Mouse (Mus musculus) liver, embryonic 12.5 days (tissue): ENCODE results near the gene Ccer2. TPM values are rescaled to one million over a fixed set of nuclear protein-coding genes. Genes with fewer than 3 reads are reported as not detected.

Experiments
- ATAC-seq: fragments of 200-750 bp; cut with Nextera tagmentation; 2 replicates; pipeline ENCODE4 v1.8.0; 2017; ENCODE audit warnings: moderate number of reproducible peaks, mild to moderate bottlenecking, moderate library complexity
- H3K27ac ChIP-seq: fragments of 300-500 bp; sonication (generic); 2 replicates; pipeline ENCODE4 v1.5.1; 2016; ENCODE audit warnings: mild to moderate bottlenecking
- H3K27me3 ChIP-seq: fragments of 300-500 bp; sonication (generic); replicated peaks from 2 replicates; pipeline ENCODE4 v1.6.1; 2016; ENCODE audit warnings: mild to moderate bottlenecking, moderate library complexity
- H3K36me3 ChIP-seq: fragments of 300-500 bp; sonication (generic); 2 replicates; pipeline ENCODE4 v1.6.1; 2016; ENCODE audit warnings: mild to moderate bottlenecking, moderate library complexity
- H3K4me1 ChIP-seq: fragments of 300-500 bp; sonication (generic); 2 replicates; pipeline ENCODE4 v1.6.1; 2016
- H3K4me2 ChIP-seq: fragments of 300-500 bp; sonication (generic); 2 replicates; pipeline ENCODE4 v1.6.1; 2016; ENCODE audit warnings: mild to moderate bottlenecking, moderate library complexity
- H3K4me3 ChIP-seq: fragments of 300-500 bp; sonication (generic); 2 replicates; pipeline ENCODE4 v1.5.1; 2016; ENCODE audit warnings: mild to moderate bottlenecking, moderate library complexity
- H3K9ac ChIP-seq: fragments of 300-500 bp; sonication (generic); 2 replicates; pipeline ENCODE4 v1.6.1; 2016; ENCODE audit warnings: mild to moderate bottlenecking, moderate library complexity
- H3K9me3 ChIP-seq: fragments of 300-500 bp; sonication (generic); replicated peaks from 2 replicates; pipeline ENCODE4 v1.6.1; 2016; ENCODE audit warnings: mild to moderate bottlenecking, moderate library complexity
- WGBS: fragments of 180-500 bp; shearing (Covaris S2); methylation state at CpG from one replicate; pipeline ENCODE4 v1.1.7; 2016; ENCODE audit not compliant: insufficient replicate concordance; 5-methylcytosine and 5-hydroxymethylcytosine counted together
- polyA plus RNA-seq: library from polyadenylated mRNA; unstranded; fragments of >200 nt; fragmentation: Nextera tagmentation; extraction: Ambion mirVana; gene quantifications from 2 replicates; pipeline ENCODE4 v1.2.1, GENCODE M21; 2016

Ccer2 gene
- polyA plus RNA-seq = not detected in 2 replicates

- no peak within 1 kb of the TSS for H3K27ac ChIP-seq
- H3K4me3 ChIP-seq = no peak within 1 kb of the TSS
- H3K4me1 ChIP-seq = peaks cover 4% of the 10 kb centered on the region
- 0 out of 2 replicates have a peak within 1 kb of the TSS, but pooled peaks have one; percentile 6 for H3K4me2 ChIP-seq
- no peaks in the 10 kb centered on the region for H3K9me3 ChIP-seq
- peaks cover 54% of the 10 kb centered on the region for H3K36me3 ChIP-seq
- H3K27me3 ChIP-seq = peaks cover 31% of the 10 kb centered on the region
- ATAC-seq = no peak
- 6% methylated on average over 17 of the region's 17 CpGs for WGBS
- H3K9ac ChIP-seq = no peak within 1 kb of the TSS
Measured at GRCm38 (mm10) chr7:28756079-28756478, at the start of gene Ccer2. Ccer2 (plus strand) TSS chr7:28756174.

GRCm38 (mm10) chr7:28709454-28709853, 46.5 kb upstream of the Ccer2 start:
- H3K4me3 ChIP-seq = no peak overlapping the region
- no peaks in the 10 kb centered on the region for H3K27me3 ChIP-seq
- H3K27ac ChIP-seq = no peak overlapping the region
- ATAC-seq = no peak
- H3K36me3 ChIP-seq = no peaks in the 10 kb centered on the region
- no peak overlapping the region for H3K4me2 ChIP-seq
- H3K4me1 ChIP-seq = no peaks in the 10 kb centered on the region
- H3K9me3 ChIP-seq = 0 out of 2 replicates have a peak, but pooled peaks cover 3% of the 10 kb centered on the region
- no peak overlapping the region for H3K9ac ChIP-seq

GRCm38 (mm10) chr7:28710962-28711361, 45.0 kb upstream of the Ccer2 start:
- H3K9me3 ChIP-seq = 0 out of 2 replicates have a peak, but pooled peaks cover 3% of the 10 kb centered on the region
- H3K36me3 ChIP-seq = no peaks in the 10 kb centered on the region
- no peak overlapping the region for H3K9ac ChIP-seq
- peaks cover 10% of the 10 kb centered on the region; the same call in 1 of the 2 replicates for H3K27me3 ChIP-seq
- whole genome bisulfite sequencing = 66% methylated on average over 3 of the region's 3 CpGs
- ATAC-seq = no peak
- H3K4me2 ChIP-seq = no peak overlapping the region
- no peak overlapping the region for H3K4me3 ChIP-seq
- H3K4me1 ChIP-seq = no peaks in the 10 kb centered on the region
- H3K27ac ChIP-seq = no peak overlapping the region

DNA sequence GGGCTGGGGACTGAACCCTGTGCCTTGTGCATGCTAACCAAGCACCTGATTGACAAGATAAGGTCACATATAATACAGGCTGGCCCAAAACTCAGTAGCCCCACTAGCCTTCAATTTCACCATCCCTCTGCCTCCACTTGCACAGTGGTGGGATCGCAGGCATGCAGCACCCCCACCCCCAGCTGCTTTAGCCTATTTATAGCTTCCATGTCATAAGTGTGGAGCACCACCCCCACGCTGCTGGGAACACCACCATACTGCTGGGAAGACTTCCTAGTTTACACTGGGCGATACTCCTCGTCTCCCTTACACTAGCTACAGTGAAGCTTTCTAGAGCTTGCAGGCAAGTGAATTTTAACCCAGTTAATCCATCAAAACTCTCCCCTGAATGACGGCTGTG, 41.3 kb upstream of the Ccer2 start:
- Histone ChIP-seq H3K4me2 (no peak overlapping the region), H3K9ac (no peak overlapping the region), H3K9me3 (no peaks in the 10 kb centered on the region), H3K4me1 (peaks cover 12% of the 10 kb centered on the region), H3K27me3 (peaks cover 17% of the 10 kb centered on the region; the same call in 1 of the 2 replicates), H3K4me3 (no peak overlapping the region), H3K27ac (no peak overlapping the region), H3K36me3 (no peaks in the 10 kb centered on the region)
- no peak for ATAC-seq
- WGBS = 62% methylated on average over 5 of the region's 5 CpGs

DNA sequence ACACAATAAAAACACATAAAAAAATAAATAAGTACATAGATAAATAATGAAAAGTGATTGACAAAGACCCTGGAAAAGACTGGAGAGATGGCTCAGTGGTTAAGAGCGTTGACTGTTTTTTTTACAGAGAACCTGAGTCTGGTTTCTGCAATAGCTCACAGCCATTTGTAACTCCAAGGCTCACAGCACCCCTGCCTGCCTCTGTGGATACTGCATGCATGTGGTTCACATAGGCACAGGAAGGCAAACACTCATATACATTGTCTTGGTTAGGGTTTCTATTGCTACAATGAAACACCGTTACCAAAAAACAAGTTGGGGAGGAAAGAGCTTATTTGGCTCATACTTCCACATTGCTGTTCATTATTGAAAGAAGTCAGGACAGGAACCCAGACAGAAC, 40.4 kb upstream of the Ccer2 start:
- H3K27ac ChIP-seq = no peak overlapping the region

GRCm38 (mm10) chr7:28716590-28717281, 39.2 kb upstream of the Ccer2 start, which contains the start of gene Fbxo17:
Fbxo17 (plus strand) TSS chr7:28716804.
- Histone ChIP-seq H3K9me3 (no peaks in the 10 kb centered on the region), H3K4me1 (peaks cover 12% of the 10 kb centered on the region), H3K4me3 (peak within 1 kb of the TSS; percentile 51), H3K36me3 (no peaks in the 10 kb centered on the region), H3K27me3 (peaks cover 17% of the 10 kb centered on the region; the same call in 1 of the 2 replicates), H3K4me2 (peak within 1 kb of the TSS; percentile 74), H3K27ac (no peak within 1 kb of the TSS), H3K9ac (peak within 1 kb of the TSS; percentile 57; the same call in 1 of the 2 replicates)
- ATAC-seq = peak; percentile 27; the same call in 1 of the 2 replicates
- WGBS = 5% methylated on average over 36 of the region's 36 CpGs

More for the DNA sequence above, 40.4 kb upstream of the Ccer2 start:
- Histone ChIP-seq H3K9ac (no peak overlapping the region), H3K9me3 (no peaks in the 10 kb centered on the region), H3K36me3 (no peaks in the 10 kb centered on the region), H3K4me1 (peaks cover 12% of the 10 kb centered on the region), H3K4me2 (no peak overlapping the region), H3K27me3 (peaks cover 17% of the 10 kb centered on the region; the same call in 1 of the 2 replicates), H3K4me3 (no peak overlapping the region)
- WGBS = 77% methylated on average over 2 of the region's 2 CpGs
- ATAC-seq = no peak

DNA sequence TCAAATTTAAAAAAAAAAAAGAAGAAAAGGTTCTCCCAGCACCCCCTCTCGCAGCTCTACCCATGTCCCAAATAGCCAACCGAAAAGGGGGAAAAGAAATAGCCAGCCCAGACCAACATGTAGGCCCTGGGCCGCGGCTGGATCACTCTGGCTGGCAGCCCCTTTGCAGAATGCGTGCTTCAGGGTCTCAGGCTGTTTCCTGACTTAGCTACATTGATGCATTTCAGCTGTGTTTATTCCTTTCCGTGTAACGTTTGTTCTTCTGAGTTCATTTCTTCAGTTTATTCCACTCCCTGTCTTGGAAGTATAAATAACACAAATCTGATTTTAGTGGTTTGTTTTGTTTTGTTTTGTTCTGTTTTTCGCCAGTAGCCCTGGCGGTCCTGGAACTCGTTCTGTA, 38.2 kb upstream of the Ccer2 start:
- peaks cover 17% of the 10 kb centered on the region; the same call in 1 of the 2 replicates for H3K27me3 ChIP-seq
- H3K4me3 ChIP-seq = no peak overlapping the region
- H3K27ac ChIP-seq = no peak overlapping the region
- peaks cover 12% of the 10 kb centered on the region for H3K4me1 ChIP-seq
- H3K36me3 ChIP-seq = no peaks in the 10 kb centered on the region
- WGBS = 65% methylated on average over 10 of the region's 10 CpGs
- no peaks in the 10 kb centered on the region for H3K9me3 ChIP-seq
- H3K4me2 ChIP-seq = no peak overlapping the region
- H3K9ac ChIP-seq = no peak overlapping the region
- ATAC-seq = no peak

DNA sequence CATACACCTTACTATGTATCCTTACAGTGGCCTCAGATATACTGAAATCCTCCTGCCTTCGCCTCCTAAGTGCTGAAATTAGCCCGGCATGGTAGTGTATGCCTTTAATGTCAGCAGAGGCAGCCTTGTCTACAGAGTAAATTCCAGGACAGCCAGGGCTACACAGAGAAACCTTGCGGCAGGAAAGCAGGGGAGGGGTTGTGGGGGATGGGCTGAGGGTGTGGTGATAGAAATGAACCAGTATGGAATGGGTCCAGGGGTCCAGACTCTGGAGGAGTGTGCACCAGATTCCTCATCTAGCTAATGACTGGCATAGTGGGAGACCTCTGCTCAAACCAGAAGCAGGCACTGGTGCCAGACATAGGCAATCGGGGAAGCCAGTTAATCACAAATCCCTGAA, 36.8 kb upstream of the Ccer2 start:
- H3K4me3 ChIP-seq = no peak overlapping the region
- peaks cover 17% of the 10 kb centered on the region; the same call in 1 of the 2 replicates for H3K27me3 ChIP-seq
- no peak overlapping the region for H3K9ac ChIP-seq
- ATAC-seq = no peak
- WGBS = 41% methylated on average over 4 of the region's 4 CpGs
- H3K4me2 ChIP-seq = no peak overlapping the region
- H3K9me3 ChIP-seq = peaks cover 1% of the 10 kb centered on the region
- H3K4me1 ChIP-seq = peaks cover 12% of the 10 kb centered on the region
- H3K27ac ChIP-seq = no peak overlapping the region
- H3K36me3 ChIP-seq = no peaks in the 10 kb centered on the region

GRCm38 (mm10) chr7:28719650-28720049, 36.3 kb upstream of the Ccer2 start:
- 69% methylated on average over 2 of the region's 2 CpGs for WGBS
- Histone ChIP-seq H3K27ac (no peak overlapping the region), H3K4me2 (no peak overlapping the region), H3K9ac (no peak overlapping the region), H3K27me3 (peaks cover 17% of the 10 kb centered on the region; the same call in 1 of the 2 replicates), H3K4me1 (peaks cover 12% of the 10 kb centered on the region), H3K4me3 (no peak overlapping the region), H3K9me3 (peaks cover 6% of the 10 kb centered on the region), H3K36me3 (no peaks in the 10 kb centered on the region)
- no peak for ATAC-seq

DNA sequence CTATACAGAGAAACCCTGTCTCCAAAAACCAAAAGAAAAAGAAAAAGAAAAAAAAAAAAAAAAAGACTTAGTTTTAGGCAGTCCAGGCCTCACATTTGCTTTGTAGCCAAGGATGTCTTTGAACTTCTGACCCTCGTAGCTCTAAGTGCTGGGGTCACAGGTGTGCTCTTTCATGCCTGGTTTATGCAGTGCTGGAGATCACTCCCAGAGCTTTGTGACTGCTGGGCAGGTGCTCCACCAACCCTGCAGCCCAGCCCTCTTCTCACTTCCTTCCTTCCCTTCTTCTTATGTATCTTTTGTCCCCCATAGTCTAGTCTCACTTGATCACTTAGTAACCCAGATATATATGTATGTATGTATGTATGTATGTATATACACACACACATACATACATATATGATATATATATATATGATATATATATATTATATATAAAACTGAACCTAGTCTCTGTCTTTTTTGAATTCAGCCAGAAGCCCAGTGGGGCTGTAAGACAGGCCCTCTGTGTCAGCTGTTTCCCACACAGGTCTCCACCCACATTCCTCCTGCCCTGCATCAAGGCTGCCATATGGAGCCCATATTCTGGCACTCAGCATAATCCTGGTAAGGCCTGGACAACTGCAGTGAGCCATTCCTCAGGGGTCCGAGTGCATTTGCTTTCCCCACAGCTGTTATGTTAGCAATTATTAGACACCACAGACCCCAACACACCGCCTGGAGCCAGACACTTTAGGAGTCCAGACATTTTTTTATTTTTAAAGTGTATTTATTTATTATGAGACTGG, 35.0 kb upstream of the Ccer2 start:
- Histone ChIP-seq H3K27ac (no peak overlapping the region), H3K27me3 (peaks cover 7% of the 10 kb centered on the region; the same call in 1 of the 2 replicates), H3K4me2 (no peak overlapping the region), H3K4me1 (peaks cover 12% of the 10 kb centered on the region), H3K9me3 (peaks cover 7% of the 10 kb centered on the region), H3K9ac (no peak overlapping the region), H3K4me3 (no peak overlapping the region), H3K36me3 (no peaks in the 10 kb centered on the region)
- ATAC-seq = no peak
- 70% methylated on average over 3 of the region's 3 CpGs for WGBS

DNA sequence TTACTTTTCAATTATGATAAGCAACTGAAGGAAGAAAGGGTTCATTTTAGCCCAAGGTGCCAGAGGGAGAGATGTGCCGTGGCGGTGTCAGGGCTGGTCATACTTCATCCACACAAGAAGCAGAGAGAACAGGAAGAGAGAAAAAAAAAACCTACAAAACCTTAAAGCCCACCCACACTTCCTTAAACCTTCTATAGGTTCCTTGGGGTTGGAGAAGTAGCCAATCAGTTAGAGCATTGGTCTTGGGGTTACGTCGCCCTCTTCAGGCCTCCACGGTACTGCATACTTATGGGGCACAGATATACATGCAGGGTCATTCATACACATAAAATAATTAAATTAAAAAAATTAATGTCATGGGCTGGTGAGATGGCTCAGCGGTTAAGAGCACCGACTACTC, 33.9 kb upstream of the Ccer2 start:
- no peaks in the 10 kb centered on the region for H3K36me3 ChIP-seq
- no peak overlapping the region for H3K4me3 ChIP-seq
- 0 out of 2 replicates have a peak, but pooled peaks cover 3% of the 10 kb centered on the region for H3K27me3 ChIP-seq
- H3K4me1 ChIP-seq = 0 out of 2 replicates have a peak, but pooled peaks cover 3% of the 10 kb centered on the region
- ATAC-seq = no peak
- H3K4me2 ChIP-seq = no peak overlapping the region
- 84% methylated on average over 7 of the region's 7 CpGs for WGBS
- H3K9ac ChIP-seq = no peak overlapping the region
- H3K9me3 ChIP-seq = peaks cover 7% of the 10 kb centered on the region
- H3K27ac ChIP-seq = no peak overlapping the region

GRCm38 (mm10) chr7:28724613-28725012, 31.4 kb upstream of the Ccer2 start:
- Histone ChIP-seq H3K4me2 (no peak overlapping the region), H3K36me3 (no peaks in the 10 kb centered on the region), H3K27ac (no peak overlapping the region), H3K9me3 (peaks cover 7% of the 10 kb centered on the region), H3K9ac (no peak overlapping the region), H3K27me3 (0 out of 2 replicates have a peak, but pooled peaks cover 8% of the 10 kb centered on the region), H3K4me1 (no peaks in the 10 kb centered on the region), H3K4me3 (no peak overlapping the region)
- WGBS = 80% methylated on average over 2 of the region's 2 CpGs
- no peak for ATAC-seq
